Mouse (Mus musculus) heart, postnatal 0 days (tissue): Measurements from ENCODE around the gene Sv2b.

Source experiments
- CTCF ChIP-seq: IDR thresholded peaks from 2 replicates; pipeline ENCODE4 v1.5.1; 2016; ENCODE audit warnings: antibody characterized with exemption, control low read depth, low read depth
- EP300 ChIP-seq: IDR thresholded peaks from 2 replicates; pipeline ENCODE4 v1.6.1; 2016; ENCODE audit warnings: antibody characterized with exemption, low read depth

DNA sequence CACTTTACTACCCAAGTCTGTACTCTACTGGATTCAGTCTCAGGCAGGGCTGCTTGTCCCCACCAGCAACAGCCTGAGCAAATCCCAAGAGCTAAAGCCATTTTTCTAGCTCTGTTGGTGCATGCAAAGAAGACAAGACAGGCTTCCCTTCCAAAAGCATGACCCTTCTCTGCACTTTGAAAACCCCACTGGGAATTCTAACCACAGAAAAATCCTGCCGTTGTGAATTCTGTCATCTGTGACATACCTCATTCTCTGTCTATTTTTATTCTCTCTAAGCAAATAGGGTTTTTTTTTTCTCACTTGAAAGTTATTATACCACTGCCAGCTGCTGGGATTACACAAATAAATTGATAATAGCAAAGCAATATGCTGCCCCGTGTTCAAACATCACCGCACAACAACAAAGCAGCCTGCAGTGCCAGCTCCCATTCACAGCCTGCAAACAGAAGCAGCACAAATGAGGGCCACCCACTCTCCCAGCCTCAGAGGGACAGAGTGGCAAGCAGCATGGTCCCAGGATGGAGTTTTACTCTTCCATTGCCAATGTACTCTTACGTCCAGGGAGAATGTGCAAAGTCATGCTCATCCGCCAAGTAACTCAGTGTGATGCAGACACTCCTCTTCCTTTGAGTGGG lies 13.7 kb downstream of the Sv2b start:
- TF ChIP-seq CTCF (no peak), EP300 (no peak)
